Mouse (Mus musculus) embryonic facial prominence, embryonic 12.5 days (tissue): ENCODE measurements around the gene Slc7a6. TPM values are rescaled to one million over a fixed set of nuclear protein-coding genes. Genes with fewer than 3 reads are reported as not detected.
A peak's percentile ranks its signal among the peaks of the same experiment; 100 is the strongest.

Experiments
- ATAC-seq: fragments of 200-750 bp; cut with Nextera tagmentation; 2 replicates; pipeline ENCODE4 v1.8.0; 2017; ENCODE audit not compliant: insufficient number of reproducible peaks, insufficient read depth, low FRiP score, low TSS enrichment
- H3K27ac ChIP-seq: fragments of 300-500 bp; sonication (generic); 2 replicates; pipeline ENCODE4 v1.5.1; 2016; ENCODE audit warnings: mild to moderate bottlenecking
- H3K27me3 ChIP-seq: fragments of 300-500 bp; sonication (generic); 2 replicates; pipeline ENCODE4 v1.6.1; 2016; ENCODE audit warnings: mild to moderate bottlenecking, moderate library complexity
- H3K36me3 ChIP-seq: fragments of 300-500 bp; sonication (generic); 2 replicates; pipeline ENCODE4 v1.6.1; 2016; ENCODE audit warnings: mild to moderate bottlenecking
- H3K4me1 ChIP-seq: fragments of 300-500 bp; sonication (generic); 2 replicates; pipeline ENCODE4 v1.6.1; 2016
- H3K4me2 ChIP-seq: fragments of 300-500 bp; sonication (generic); replicated peaks from 2 replicates; pipeline ENCODE4 v1.6.1; 2016; ENCODE audit warnings: mild to moderate bottlenecking, moderate library complexity
- H3K4me3 ChIP-seq: fragments of 300-500 bp; sonication (generic); 2 replicates; pipeline ENCODE4 v1.5.1; 2016; ENCODE audit warnings: mild to moderate bottlenecking
- H3K9ac ChIP-seq: fragments of 300-500 bp; sonication (generic); 2 replicates; pipeline ENCODE4 v1.6.1; 2016; ENCODE audit warnings: mild to moderate bottlenecking, moderate library complexity
- H3K9me3 ChIP-seq: fragments of 300-500 bp; sonication (generic); 2 replicates; pipeline ENCODE4 v1.6.1; 2016; ENCODE audit warnings: mild to moderate bottlenecking, moderate library complexity
- WGBS: fragments of 180-500 bp; shearing (Covaris S2); methylation state at CpG from one replicate; pipeline ENCODE4 v1.1.7; 2016; 5-methylcytosine and 5-hydroxymethylcytosine counted together
- polyA plus RNA-seq: library from polyadenylated mRNA; unstranded; fragments of >200 nt; fragmentation: Nextera tagmentation; extraction: Ambion mirVana; gene quantifications from 2 replicates; pipeline ENCODE4 v1.2.1, GENCODE M21; 2016

Gene Slc7a6
- polyA plus RNA-seq, 1 experiment from 2014 or later: 52.8 TPM

- Histone ChIP-seq H3K36me3 (peaks cover 39% of the 10 kb centered on the region), H3K4me2 (no peak overlapping the region), H3K27me3 (peaks cover 59% of the 10 kb centered on the region), H3K9me3 (no peaks in the 10 kb centered on the region), H3K4me3 (no peak overlapping the region), H3K9ac (no peak overlapping the region), H3K27ac (no peak overlapping the region), H3K4me1 (peaks cover 22% of the 10 kb centered on the region)
- 70% methylated on average over 13 of the region's 13 CpGs for WGBS
- no peak for ATAC-seq
These were observed 35.1 kb upstream of the Slc7a6 start for GRCm38 (mm10) chr8:106133526-106133925.

GRCm38 (mm10) chr8:106133946-106134345 lies 34.7 kb upstream of the Slc7a6 start:
- Histone ChIP-seq H3K4me2 (no peak overlapping the region), H3K27me3 (peaks cover 59% of the 10 kb centered on the region), H3K9me3 (no peaks in the 10 kb centered on the region), H3K27ac (no peak overlapping the region), H3K9ac (no peak overlapping the region), H3K36me3 (peaks cover 35% of the 10 kb centered on the region), H3K4me1 (peaks cover 22% of the 10 kb centered on the region), H3K4me3 (no peak overlapping the region)
- 74% methylated on average over 6 of the region's 6 CpGs for WGBS
- ATAC-seq: no peak

- H3K4me1 ChIP-seq: peaks cover 22% of the 10 kb centered on the region
- H3K9ac ChIP-seq: no peak overlapping the region
- H3K9me3 ChIP-seq: no peaks in the 10 kb centered on the region
- peak; percentile 49 for ATAC-seq
- WGBS: 19% methylated on average over 14 of the region's 14 CpGs
- peak overlapping the region; percentile 28; the same call in 1 of the 2 replicates for H3K4me2 ChIP-seq
- peaks cover 59% of the 10 kb centered on the region for H3K27me3 ChIP-seq
- H3K27ac ChIP-seq: peak overlapping the region; percentile 64; the same call in 1 of the 2 replicates
- peak overlapping the region; percentile 44; the same call in 1 of the 2 replicates for H3K4me3 ChIP-seq
- peaks cover 26% of the 10 kb centered on the region for H3K36me3 ChIP-seq
These were observed 33.7 kb upstream of the Slc7a6 start for GRCm38 (mm10) chr8:106134751-106135571.

GRCm38 (mm10) chr8:106135672-106136071 lies 33.0 kb upstream of the Slc7a6 start:
- ATAC-seq: no peak
- H3K27me3 ChIP-seq: peaks cover 59% of the 10 kb centered on the region
- H3K4me2 ChIP-seq: peak overlapping the region; percentile 87
- WGBS: 3% methylated on average over 19 of the region's 19 CpGs
- peak overlapping the region; percentile 64; the same call in 1 of the 2 replicates for H3K27ac ChIP-seq
- H3K36me3 ChIP-seq: peaks cover 19% of the 10 kb centered on the region; the same call in 1 of the 2 replicates
- H3K9ac ChIP-seq: peak overlapping the region; percentile 35; the same call in 1 of the 2 replicates
- H3K4me3 ChIP-seq: peak overlapping the region; percentile 44
- peaks cover 22% of the 10 kb centered on the region for H3K4me1 ChIP-seq
- H3K9me3 ChIP-seq: no peaks in the 10 kb centered on the region

- Histone ChIP-seq H3K4me3 (peak within 1 kb of the TSS; percentile 44), H3K9me3 (no peaks in the 10 kb centered on the region), H3K9ac (peak within 1 kb of the TSS; percentile 37), H3K36me3 (peaks cover 12% of the 10 kb centered on the region; the same call in 1 of the 2 replicates), H3K27me3 (peaks cover 59% of the 10 kb centered on the region), H3K4me2 (peak within 1 kb of the TSS; percentile 87), H3K27ac (peak within 1 kb of the TSS; percentile 64; the same call in 1 of the 2 replicates), H3K4me1 (peaks cover 22% of the 10 kb centered on the region)
- no peak for ATAC-seq
- 1% methylated on average over 80 of the region's 86 CpGs for WGBS
These were observed 32.2 kb upstream of the Slc7a6 start, which contains the start of gene Esrp2 for GRCm38 (mm10) chr8:106136156-106137130. Esrp2 (minus strand) TSS chr8:106136974.

- H3K27ac ChIP-seq: no peak overlapping the region
- H3K36me3 ChIP-seq: peaks cover 4% of the 10 kb centered on the region; the same call in 1 of the 2 replicates
- H3K27me3 ChIP-seq: peaks cover 54% of the 10 kb centered on the region
- H3K4me2 ChIP-seq: peak overlapping the region; percentile 87
- H3K9ac ChIP-seq: peak overlapping the region; percentile 35; the same call in 1 of the 2 replicates
- WGBS: 6% methylated on average over 22 of the region's 22 CpGs
- H3K9me3 ChIP-seq: no peaks in the 10 kb centered on the region
- H3K4me1 ChIP-seq: peaks cover 22% of the 10 kb centered on the region
- peak overlapping the region; percentile 44 for H3K4me3 ChIP-seq
- ATAC-seq: no peak
These were observed 31.3 kb upstream of the Slc7a6 start for GRCm38 (mm10) chr8:106137218-106137905.

- Histone ChIP-seq H3K9me3 (no peaks in the 10 kb centered on the region), H3K27ac (no peak overlapping the region), H3K36me3 (no peaks in the 10 kb centered on the region), H3K9ac (peak overlapping the region; percentile 37), H3K4me2 (peak overlapping the region; percentile 87), H3K27me3 (peaks cover 48% of the 10 kb centered on the region), H3K4me3 (peak overlapping the region; percentile 44), H3K4me1 (peaks cover 22% of the 10 kb centered on the region)
- WGBS: under 1% methylated on average over 24 of the region's 24 CpGs
- no peak for ATAC-seq
These were observed 30.7 kb upstream of the Slc7a6 start for GRCm38 (mm10) chr8:106137906-106138477.

- Histone ChIP-seq H3K9me3 (no peaks in the 10 kb centered on the region), H3K4me1 (peaks cover 22% of the 10 kb centered on the region), H3K27ac (no peak overlapping the region), H3K36me3 (no peaks in the 10 kb centered on the region), H3K4me3 (peak overlapping the region; percentile 44), H3K4me2 (peak overlapping the region; percentile 87), H3K9ac (peak overlapping the region; percentile 37; the same call in 1 of the 2 replicates), H3K27me3 (peaks cover 42% of the 10 kb centered on the region)
- WGBS: 13% methylated on average over 7 of the region's 7 CpGs
- no peak for ATAC-seq
These were observed 30.0 kb upstream of the Slc7a6 start for GRCm38 (mm10) chr8:106138616-106139015.

GRCm38 (mm10) chr8:106140191-106140590 lies 28.5 kb upstream of the Slc7a6 start:
- peaks cover 22% of the 10 kb centered on the region for H3K4me1 ChIP-seq
- no peaks in the 10 kb centered on the region for H3K36me3 ChIP-seq
- peaks cover 27% of the 10 kb centered on the region for H3K27me3 ChIP-seq
- WGBS: 65% methylated on average over 5 of the region's 5 CpGs
- ATAC-seq: no peak
- H3K4me3 ChIP-seq: no peak overlapping the region
- H3K9me3 ChIP-seq: no peaks in the 10 kb centered on the region
- H3K27ac ChIP-seq: no peak overlapping the region
- no peak overlapping the region for H3K9ac ChIP-seq
- H3K4me2 ChIP-seq: no peak overlapping the region

- Histone ChIP-seq H3K9ac (no peak overlapping the region), H3K27me3 (peaks cover 21% of the 10 kb centered on the region), H3K36me3 (no peaks in the 10 kb centered on the region), H3K4me1 (peaks cover 20% of the 10 kb centered on the region), H3K4me3 (no peak overlapping the region), H3K9me3 (no peaks in the 10 kb centered on the region), H3K4me2 (no peak overlapping the region), H3K27ac (no peak overlapping the region)
- peak; percentile 37; the same call in 1 of the 2 replicates for ATAC-seq
- 18% methylated on average over 13 of the region's 13 CpGs for WGBS
These were observed 27.9 kb upstream of the Slc7a6 start for GRCm38 (mm10) chr8:106140769-106141168.
